ENCODE assay signal across 22 mouse cellular contexts in genomic region chr10:119169656-119170055, GRCm38 (mm10).
DNase-seq lines count a peak whose midpoint lies in the region; ATAC-seq and TF ChIP-seq lines count a peak whose summit lies in the region.
"Had no signal": no experiment of that assay in that cellular context is flagged by ENCODE, and none has a peak within 500 bp of the region (broad histone marks: within the 10 kb centered on the region; RNA-seq: fewer than 3 reads in every experiment).

No protein-coding gene starts in this region.

- no peak overlapping the region for H3K4me3 ChIP-seq in kidney, adult 2 months (ENCODE audit: insufficient read depth, low read depth, low read length)
- H3K4me3 ChIP-seq in kidney, embryonic 14.5 days (ENCODE audit: low read length): no peak overlapping the region
- no peak overlapping the region for H3K4me3 ChIP-seq in embryonic fibroblast, embryonic 13.5 days (ENCODE audit: insufficient read depth, low read length)
- no peak overlapping the region for H3K4me3 ChIP-seq in forebrain, embryonic 10.5 days

- no peak for TF ChIP-seq POLR2A in kidney, adult 2 months (IDR thresholded peaks at IDR 0.05; ENCODE audit: low read depth, low read length)
- no peak for TF ChIP-seq POLR2A in embryonic fibroblast, embryonic 13.5 days (IDR thresholded peaks at IDR 0.05; ENCODE audit: low read depth, low read length)

- no peaks in the 10 kb centered on the region for H3K36me3 ChIP-seq in kidney, adult 2 months (ENCODE audit: control insufficient read depth, insufficient read depth, low read length)
- no peaks in the 10 kb centered on the region for H3K36me3 ChIP-seq in kidney, embryonic 14.5 days (ENCODE audit: control insufficient read depth, insufficient read depth, low read length)
- H3K36me3 ChIP-seq in forebrain, embryonic 10.5 days (replicated peaks): no peaks in the 10 kb centered on the region
- H3K36me3 ChIP-seq: G1E had no signal

- H3K27ac ChIP-seq in kidney, adult 2 months (ENCODE audit: insufficient read depth, low read depth, low read length): no peak overlapping the region
- H3K27ac ChIP-seq in kidney, embryonic 14.5 days (ENCODE audit: low read depth, low read length): no peak overlapping the region
- H3K27ac ChIP-seq in embryonic fibroblast, embryonic 13.5 days (ENCODE audit: insufficient read depth, low read length): peak overlapping the region; percentile 84; the same call in 1 of the 2 replicates
- no peak overlapping the region for H3K27ac ChIP-seq in forebrain, embryonic 10.5 days

- peak; percentile 5 for DNase-seq in heart, adult 11 months
- no peak for DNase-seq in heart, adult 8-10 months (ENCODE audit: low spot score)
- DNase-seq in kidney, adult 2 months: peak; percentile 62
- DNase-seq in kidney, adult 9 months: peak; percentile 74
- no peak for DNase-seq in kidney, postnatal 10 days
- DNase-seq in forebrain, embryonic 10.5 days (ENCODE audit: extremely low spot score, low spot score): no peak
- DNase-seq: adrenal gland, adult 2 months; adrenal gland, adult 8-10 months; adrenal gland, postnatal 10 days; adrenal gland, postnatal 14 days; adrenal gland, postnatal 25 days; adrenal gland, postnatal 36 days; B cell, adult 2 months; cerebellum, adult 11 months; cerebellum, adult 11-12 months had no signal

- 68% methylated on average over 3 of the region's 3 CpGs for WGBS in kidney, adult 2 months
- 80% methylated on average over 3 of the region's 3 CpGs for WGBS in kidney, embryonic 14.5 days
- 90% methylated on average over 3 of the region's 3 CpGs for WGBS in forebrain, embryonic 10.5 days

- no peak overlapping the region for H3K4me2 ChIP-seq in kidney, embryonic 14.5 days (replicated peaks; ENCODE audit: low read depth, low read length)

- TF ChIP-seq CTCF in kidney, adult 2 months (conservative IDR thresholded peaks at IDR 0.05; ENCODE audit: insufficient read depth, insufficient read length, low read depth, low read length): no peak
- no peak for TF ChIP-seq CTCF in embryonic fibroblast, embryonic 13.5 days (IDR thresholded peaks at IDR 0.05; ENCODE audit: borderline replicate concordance, insufficient read depth, low read length)

- no peaks in the 10 kb centered on the region for H3K27me3 ChIP-seq in kidney, adult 2 months (replicated peaks; ENCODE audit: control insufficient read depth, insufficient read depth, low read length)
- H3K27me3 ChIP-seq in kidney, embryonic 14.5 days (ENCODE audit: control insufficient read depth, insufficient read depth, low read length): no peaks in the 10 kb centered on the region
- H3K27me3 ChIP-seq in forebrain, embryonic 10.5 days (ENCODE audit: poor library complexity, severe bottlenecking): no peaks in the 10 kb centered on the region
- H3K27me3 ChIP-seq: CH12.LX had no signal

- no peak overlapping the region for H3K9ac ChIP-seq in kidney, embryonic 14.5 days (ENCODE audit: low read depth, low read length)

- H3K9me3 ChIP-seq in kidney, embryonic 14.5 days (ENCODE audit: control insufficient read depth, low read length): no peaks in the 10 kb centered on the region
- H3K9me3 ChIP-seq in forebrain, embryonic 10.5 days: no peaks in the 10 kb centered on the region; the same call in 1 of the 2 replicates

- ATAC-seq in kidney, embryonic 14.5 days (ENCODE audit: low FRiP score, low TSS enrichment): no peak
- ATAC-seq: activated CD4-positive, CD25-positive, alpha-beta regulatory T cell, adult 4 months; CD4-positive, CD25-positive, alpha-beta regulatory T cell, adult 4 months; Patski had no signal

- no peaks in the 10 kb centered on the region for H3K4me1 ChIP-seq in kidney, adult 2 months (ENCODE audit: control insufficient read depth, insufficient read depth, low read length)
- H3K4me1 ChIP-seq in kidney, embryonic 14.5 days (ENCODE audit: control insufficient read depth, insufficient read depth, low read length): no peaks in the 10 kb centered on the region
- no peaks in the 10 kb centered on the region for H3K4me1 ChIP-seq in embryonic fibroblast, embryonic 13.5 days (ENCODE audit: control insufficient read depth, insufficient read depth, low read length)
- peaks cover 5% of the 10 kb centered on the region for H3K4me1 ChIP-seq in forebrain, embryonic 10.5 days

Comparison
In these comparisons a context has a peak if more than half of its experiments do, and no peak if none do; other contexts are left out.
1. DNase-seq: peak in heart, adult 11 months (single experiment), kidney, adult 2 months (single experiment) and kidney, adult 9 months (single experiment); none in heart, adult 8-10 months (single experiment), kidney, postnatal 10 days (single experiment) and forebrain, embryonic 10.5 days (single experiment).